Mouse (Mus musculus): ENCODE measurements around the gene Sp140. TPM values are rescaled to one million over a fixed set of nuclear protein-coding genes. Genes with fewer than 3 reads are reported as not detected.
"Not testable (repeated sequence)": the region's sequence is repeated elsewhere in the genome, so short reads cannot be mapped to it uniquely, and the experiment has no call there.

The Sp140 gene
- polyA plus RNA-seq, 1 experiment from 2014 or later, result 0.20 TPM

DNA sequence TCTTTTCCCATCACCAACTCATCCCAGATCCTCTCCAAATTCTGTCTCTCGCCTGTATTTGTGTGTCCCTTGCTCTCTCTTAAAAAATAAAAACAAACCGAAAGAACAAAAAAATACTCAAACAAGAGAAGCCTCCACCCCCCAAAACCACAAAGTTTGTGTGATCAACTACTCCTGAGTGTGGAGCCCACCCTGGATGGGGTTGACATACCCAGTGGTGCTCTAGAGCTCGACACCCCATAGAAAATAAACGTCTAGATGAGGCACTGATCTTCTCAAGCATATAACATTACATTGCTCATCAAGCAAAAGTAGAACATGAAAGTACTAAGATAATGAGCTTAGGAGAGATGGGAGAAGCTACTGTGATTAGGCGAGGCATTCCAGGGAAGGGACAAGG, 17.0 kb downstream of the Sp140 start:
- not testable (repeated sequence) for H3K27ac ChIP-seq (ENCODE audit: low read depth, low read length); H3K9me3 ChIP-seq (ENCODE audit: control insufficient read depth, low read length); H3K4me2 ChIP-seq (ENCODE audit: low read depth, low read length); ATAC-seq (ENCODE audit: low read depth); H3K36me3 ChIP-seq (ENCODE audit: control insufficient read depth, insufficient read depth, low read length); H3K4me3 ChIP-seq (ENCODE audit: low read depth, low read length); H3K9ac ChIP-seq (replicated peaks; ENCODE audit: low read depth, low read length); H3K27me3 ChIP-seq (ENCODE audit: control insufficient read depth, insufficient read depth, low read length); H3K4me1 ChIP-seq (ENCODE audit: control insufficient read depth, insufficient read depth, low read length)
- WGBS, result 66% methylated on average over 4 of the region's 5 CpGs

DNA sequence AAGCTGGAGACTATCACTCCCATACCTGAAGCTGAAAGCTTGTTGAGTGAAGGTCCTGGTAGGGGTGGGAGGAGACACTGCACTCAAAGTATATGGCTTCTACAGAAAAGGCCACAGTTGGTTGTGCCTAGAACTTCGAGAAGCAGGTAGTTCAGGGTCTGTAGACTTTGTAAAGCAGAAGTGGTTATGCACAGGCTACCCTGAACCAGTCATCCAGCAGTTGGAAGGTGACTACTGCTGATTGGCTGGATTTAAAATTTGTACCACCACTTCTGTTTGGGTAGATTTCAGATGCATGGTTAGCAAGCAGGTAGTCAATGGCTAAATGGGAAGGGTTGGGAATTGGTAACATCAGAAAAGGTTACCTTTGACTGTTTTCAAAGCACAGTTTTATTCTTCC, 18.5 kb downstream of the Sp140 start:
- WGBS, result 47% methylated on average over 1 of the region's 1 CpGs
- not testable (repeated sequence) for H3K27me3 ChIP-seq (ENCODE audit: control insufficient read depth, insufficient read depth, low read length); H3K27ac ChIP-seq (ENCODE audit: low read depth, low read length); H3K4me2 ChIP-seq (ENCODE audit: low read depth, low read length); H3K9ac ChIP-seq (replicated peaks; ENCODE audit: low read depth, low read length); H3K9me3 ChIP-seq (ENCODE audit: control insufficient read depth, low read length); H3K36me3 ChIP-seq (ENCODE audit: control insufficient read depth, insufficient read depth, low read length); ATAC-seq (ENCODE audit: low read depth); H3K4me1 ChIP-seq (ENCODE audit: control insufficient read depth, insufficient read depth, low read length); H3K4me3 ChIP-seq (ENCODE audit: low read depth, low read length)

DNA sequence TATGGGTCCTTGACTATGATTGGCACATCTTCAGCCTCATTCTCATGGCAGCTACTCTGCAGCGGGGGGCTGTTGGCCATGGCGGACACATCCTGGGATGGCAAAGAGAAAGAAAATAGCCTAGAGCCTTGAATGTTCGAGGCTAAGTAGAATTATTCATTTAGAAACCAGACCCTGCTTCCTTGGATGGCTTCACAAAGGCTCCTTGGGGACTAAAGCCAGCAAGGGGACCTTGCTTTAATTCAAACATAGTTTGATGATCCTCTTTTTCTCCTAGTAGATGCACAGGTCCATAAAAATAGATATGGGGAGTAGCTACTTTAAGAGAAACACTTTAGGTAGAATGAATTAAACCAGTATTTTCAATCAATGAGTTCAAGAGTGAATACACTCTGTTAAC, 36.8 kb downstream of the Sp140 start:
- H3K4me1 ChIP-seq (ENCODE audit: control insufficient read depth, insufficient read depth, low read length); H3K9me3 ChIP-seq (ENCODE audit: control insufficient read depth, low read length); H3K27ac ChIP-seq (ENCODE audit: low read depth, low read length); H3K4me2 ChIP-seq (ENCODE audit: low read depth, low read length); H3K36me3 ChIP-seq (ENCODE audit: control insufficient read depth, insufficient read depth, low read length); H3K4me3 ChIP-seq (ENCODE audit: low read depth, low read length); ATAC-seq (ENCODE audit: low read depth); H3K27me3 ChIP-seq (ENCODE audit: control insufficient read depth, insufficient read depth, low read length); H3K9ac ChIP-seq (replicated peaks; ENCODE audit: low read depth, low read length): not testable (repeated sequence)
- WGBS, result 64% methylated on average over 3 of the region's 3 CpGs

DNA sequence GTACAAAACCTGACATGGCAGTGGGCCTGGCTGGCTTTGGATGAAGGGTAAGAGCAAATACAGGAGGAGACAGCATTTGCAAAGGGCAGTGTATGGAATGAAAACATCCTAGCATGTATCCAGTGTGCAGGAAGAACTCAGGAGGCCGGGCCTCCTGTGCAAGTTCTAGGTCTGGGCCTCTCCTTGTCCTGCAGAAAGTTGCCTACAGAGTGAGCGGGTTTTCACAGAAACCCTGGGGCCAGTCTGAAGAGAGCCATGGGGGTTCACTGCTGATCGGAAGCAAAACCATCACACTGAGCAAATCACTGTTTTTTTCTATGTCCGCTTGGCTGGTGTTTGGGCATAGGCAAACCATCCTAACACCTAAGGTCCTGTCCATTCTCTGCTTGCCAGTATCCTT, 38.0 kb downstream of the Sp140 start:
- not testable (repeated sequence) for H3K4me3 ChIP-seq (ENCODE audit: low read depth, low read length); H3K9ac ChIP-seq (replicated peaks; ENCODE audit: low read depth, low read length); H3K27ac ChIP-seq (ENCODE audit: low read depth, low read length); H3K36me3 ChIP-seq (ENCODE audit: control insufficient read depth, insufficient read depth, low read length); H3K4me1 ChIP-seq (ENCODE audit: control insufficient read depth, insufficient read depth, low read length); H3K9me3 ChIP-seq (ENCODE audit: control insufficient read depth, low read length); H3K4me2 ChIP-seq (ENCODE audit: low read depth, low read length); ATAC-seq (ENCODE audit: low read depth); H3K27me3 ChIP-seq (ENCODE audit: control insufficient read depth, insufficient read depth, low read length)
- 84% methylated on average over 4 of the region's 4 CpGs for WGBS

DNA sequence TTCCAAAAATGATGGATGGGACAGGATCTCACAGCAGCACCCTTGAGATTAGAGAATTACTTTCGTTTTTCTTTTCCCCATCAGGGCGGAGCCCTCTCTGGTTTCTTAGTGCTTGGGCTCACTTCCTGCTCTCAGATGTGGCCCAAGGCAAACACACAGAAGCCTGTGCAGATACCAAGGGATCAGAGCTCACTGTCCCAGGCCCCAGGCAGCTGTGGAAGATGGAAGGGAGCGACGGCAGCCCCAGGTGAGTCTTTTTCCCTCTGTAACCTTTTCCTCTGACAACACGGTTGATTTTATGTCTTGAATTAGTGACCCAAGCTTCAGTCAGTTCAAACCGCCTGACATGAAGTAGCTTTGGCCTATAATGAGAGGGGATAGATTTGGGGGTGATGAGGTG, 49.7 kb downstream of the Sp140 start, which contains the start of gene Sp100:
Gene Sp100 (plus strand): TSS at position 108 of the 400 bp plus-strand sequence.
- H3K36me3 ChIP-seq (ENCODE audit: control insufficient read depth, insufficient read depth, low read length); H3K4me3 ChIP-seq (ENCODE audit: low read depth, low read length); ATAC-seq (ENCODE audit: low read depth); H3K27ac ChIP-seq (ENCODE audit: low read depth, low read length); H3K9ac ChIP-seq (replicated peaks; ENCODE audit: low read depth, low read length); H3K4me2 ChIP-seq (ENCODE audit: low read depth, low read length); H3K9me3 ChIP-seq (ENCODE audit: control insufficient read depth, low read length); H3K4me1 ChIP-seq (ENCODE audit: control insufficient read depth, insufficient read depth, low read length); H3K27me3 ChIP-seq (ENCODE audit: control insufficient read depth, insufficient read depth, low read length): not testable (repeated sequence)
- WGBS, result 87% methylated on average over 6 of the region's 6 CpGs

DNA sequence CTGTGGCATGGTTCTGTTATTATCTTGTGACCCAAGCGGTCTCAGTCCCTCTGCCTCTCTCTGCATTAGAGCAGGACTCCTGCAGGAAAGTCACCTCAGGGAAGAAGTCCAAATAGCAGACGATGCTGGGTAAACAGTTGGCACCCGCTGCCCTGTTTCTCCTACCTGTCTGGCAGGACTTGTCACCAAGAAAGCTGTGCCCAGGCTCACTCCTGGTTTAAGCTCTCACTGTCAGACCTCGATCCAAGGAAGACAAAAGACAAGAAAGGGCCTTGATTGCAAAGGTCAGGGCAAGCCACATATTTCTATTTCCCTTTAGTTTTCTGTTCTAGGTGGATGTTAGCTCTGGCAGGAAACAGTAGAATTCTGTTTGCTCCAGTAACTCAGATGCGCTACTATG, 50.3 kb downstream of the Sp140 start:
- ATAC-seq (ENCODE audit: low read depth); H3K36me3 ChIP-seq (ENCODE audit: control insufficient read depth, insufficient read depth, low read length): not testable (repeated sequence)
- WGBS, result 78% methylated on average over 3 of the region's 5 CpGs

DNA sequence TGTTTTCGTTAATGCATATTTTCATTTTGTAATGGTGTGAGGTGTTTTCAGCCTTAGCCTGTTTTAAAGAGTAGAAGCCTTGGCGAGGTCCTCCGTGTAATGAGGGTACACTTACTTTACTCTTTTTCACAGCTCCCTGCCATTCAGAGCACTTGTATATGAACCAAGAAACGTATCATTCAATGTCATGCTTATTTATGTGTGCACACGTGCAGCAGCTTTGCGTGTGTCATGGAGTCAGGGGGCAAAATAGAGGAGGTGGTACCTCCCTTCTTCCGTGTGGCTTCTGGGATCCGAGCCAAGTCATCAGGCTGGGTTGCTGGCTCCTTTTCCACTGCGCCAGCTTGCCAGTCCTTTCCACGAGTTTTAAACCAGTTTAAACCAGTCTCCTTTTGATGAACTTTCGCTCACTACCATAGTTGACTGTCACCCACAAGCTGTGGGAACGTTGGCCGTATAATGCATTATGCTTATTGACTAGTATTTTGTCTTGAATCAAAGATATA, 51.6 kb downstream of the Sp140 start:
- 82% methylated on average over 13 of the region's 13 CpGs for WGBS
- not testable (repeated sequence) for H3K27me3 ChIP-seq (ENCODE audit: control insufficient read depth, insufficient read depth, low read length); ATAC-seq (ENCODE audit: low read depth); H3K9me3 ChIP-seq (ENCODE audit: control insufficient read depth, low read length); H3K9ac ChIP-seq (replicated peaks; ENCODE audit: low read depth, low read length); H3K36me3 ChIP-seq (ENCODE audit: control insufficient read depth, insufficient read depth, low read length); H3K4me2 ChIP-seq (ENCODE audit: low read depth, low read length); H3K27ac ChIP-seq (ENCODE audit: low read depth, low read length); H3K4me3 ChIP-seq (ENCODE audit: low read depth, low read length); H3K4me1 ChIP-seq (ENCODE audit: control insufficient read depth, insufficient read depth, low read length)

More for the DNA sequence above, 50.3 kb downstream of the Sp140 start:
- not testable (repeated sequence) for H3K4me2 ChIP-seq (ENCODE audit: low read depth, low read length); H3K27me3 ChIP-seq (ENCODE audit: control insufficient read depth, insufficient read depth, low read length); H3K27ac ChIP-seq (ENCODE audit: low read depth, low read length); H3K4me1 ChIP-seq (ENCODE audit: control insufficient read depth, insufficient read depth, low read length); H3K9me3 ChIP-seq (ENCODE audit: control insufficient read depth, low read length); H3K4me3 ChIP-seq (ENCODE audit: low read depth, low read length); H3K9ac ChIP-seq (replicated peaks; ENCODE audit: low read depth, low read length)

DNA sequence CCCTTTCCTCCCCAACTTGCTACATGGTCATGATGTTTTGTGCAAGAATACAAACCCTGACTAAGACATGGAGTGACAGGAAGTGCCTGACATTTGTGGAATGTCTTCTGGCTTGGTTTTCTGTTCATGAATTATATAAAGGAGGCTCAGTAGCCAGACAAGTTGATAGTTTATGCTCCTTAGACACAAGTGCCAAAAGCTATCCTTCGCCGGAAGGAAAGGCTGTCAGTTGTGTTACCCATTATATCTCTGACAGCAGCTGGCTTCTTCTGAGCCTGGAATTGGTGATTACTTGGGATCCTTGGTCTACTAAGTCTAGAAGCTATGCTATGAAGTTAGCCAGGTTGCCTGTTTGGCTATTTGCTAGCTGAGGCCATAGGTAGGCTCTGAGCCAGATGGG, 57.0 kb downstream of the Sp140 start:
- H3K9ac ChIP-seq (replicated peaks; ENCODE audit: low read depth, low read length); ATAC-seq (ENCODE audit: low read depth); H3K4me3 ChIP-seq (ENCODE audit: low read depth, low read length); H3K9me3 ChIP-seq (ENCODE audit: control insufficient read depth, low read length); H3K27me3 ChIP-seq (ENCODE audit: control insufficient read depth, insufficient read depth, low read length); H3K4me2 ChIP-seq (ENCODE audit: low read depth, low read length); H3K36me3 ChIP-seq (ENCODE audit: control insufficient read depth, insufficient read depth, low read length); H3K27ac ChIP-seq (ENCODE audit: low read depth, low read length); H3K4me1 ChIP-seq (ENCODE audit: control insufficient read depth, insufficient read depth, low read length): not testable (repeated sequence)
- 91% methylated on average over 2 of the region's 2 CpGs for WGBS

DNA sequence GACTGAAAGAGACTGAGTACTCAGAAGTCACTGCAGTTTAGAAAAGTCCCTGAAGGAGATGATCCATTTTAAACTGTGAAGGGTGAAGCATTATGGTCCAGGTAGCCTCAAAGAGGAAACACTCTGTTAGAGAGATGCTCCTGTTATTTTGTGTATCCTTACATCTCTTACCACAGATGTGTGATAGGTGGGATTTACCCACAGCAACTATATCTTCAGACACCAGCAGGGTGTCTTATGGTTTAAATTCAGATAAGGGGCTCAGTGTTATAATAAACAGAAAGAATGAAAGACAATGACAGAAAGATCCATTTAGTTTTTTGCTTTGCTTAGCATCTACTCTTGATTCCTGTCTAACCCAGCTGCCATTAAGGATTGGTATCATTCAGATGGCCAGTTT, 64.1 kb downstream of the Sp140 start:
- H3K4me1 ChIP-seq (ENCODE audit: control insufficient read depth, insufficient read depth, low read length), result no peaks in the 10 kb centered on the region

DNA sequence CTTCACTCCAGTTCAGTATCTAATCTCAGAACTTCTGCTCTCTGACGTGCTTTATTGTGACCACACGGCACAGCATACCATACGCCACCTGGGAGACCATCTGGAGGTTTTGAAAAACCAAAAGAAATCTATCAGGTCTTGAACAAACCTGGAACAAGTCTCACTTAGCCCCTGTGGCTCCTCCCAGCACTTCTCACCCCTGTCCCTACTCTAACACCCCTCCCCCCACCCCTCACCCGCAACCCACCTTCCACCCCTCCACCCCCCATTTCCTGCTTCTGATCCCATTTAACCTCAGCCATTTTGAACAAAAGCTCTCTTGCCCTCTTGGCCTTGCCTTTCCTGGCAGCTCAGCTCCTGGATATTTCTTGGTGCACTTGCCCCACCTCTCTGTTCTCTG, 80.0 kb downstream of the Sp140 start:
- Histone ChIP-seq H3K27ac (ENCODE audit: low read depth, low read length) (no peak overlapping the region), H3K36me3 (ENCODE audit: control insufficient read depth, insufficient read depth, low read length) (no peaks in the 10 kb centered on the region), H3K4me1 (ENCODE audit: control insufficient read depth, insufficient read depth, low read length) (no peaks in the 10 kb centered on the region), H3K9me3 (ENCODE audit: control insufficient read depth, low read length) (no peaks in the 10 kb centered on the region), H3K4me2 (ENCODE audit: low read depth, low read length) (no peak overlapping the region), H3K9ac (replicated peaks; ENCODE audit: low read depth, low read length) (no peak overlapping the region), H3K27me3 (ENCODE audit: control insufficient read depth, insufficient read depth, low read length) (no peaks in the 10 kb centered on the region), H3K4me3 (ENCODE audit: low read depth, low read length) (no peak overlapping the region)
- ATAC-seq (ENCODE audit: low read depth), result no peak
- WGBS, result 89% methylated on average over 4 of the region's 4 CpGs

More for the DNA sequence above, 64.1 kb downstream of the Sp140 start:
- no peak overlapping the region for H3K9ac ChIP-seq (replicated peaks; ENCODE audit: low read depth, low read length)
- no peaks in the 10 kb centered on the region for H3K36me3 ChIP-seq (ENCODE audit: control insufficient read depth, insufficient read depth, low read length)
- no peak overlapping the region for H3K4me3 ChIP-seq (ENCODE audit: low read depth, low read length)
- H3K27me3 ChIP-seq (ENCODE audit: control insufficient read depth, insufficient read depth, low read length), result no peaks in the 10 kb centered on the region
- ATAC-seq (ENCODE audit: low read depth), result no peak
- no peak overlapping the region for H3K27ac ChIP-seq (ENCODE audit: low read depth, low read length)
- H3K9me3 ChIP-seq (ENCODE audit: control insufficient read depth, low read length), result no peaks in the 10 kb centered on the region
- no peak overlapping the region for H3K4me2 ChIP-seq (ENCODE audit: low read depth, low read length)
